Mouse (Mus musculus): ENCODE results near the gene Supt20.
"Not testable (repeated sequence)": the region's sequence is repeated elsewhere in the genome, so short reads cannot be mapped to it uniquely, and the experiment has no call there.

Supt20 gene

GRCm38 (mm10) chr3:54759211-54759610 is 66.6 kb downstream of the Supt20 start:
- DNase-seq, result no peak

- DNase-seq, result no peak
Measured at GRCm38 (mm10) chr3:54760321-54761115, 67.9 kb downstream of the Supt20 start.

GRCm38 (mm10) chr3:54761258-54761657 is 68.7 kb downstream of the Supt20 start:
- no peak for DNase-seq

- DNase-seq, result peak; percentile 48
Measured at GRCm38 (mm10) chr3:54764418-54764817, 71.8 kb downstream of the Supt20 start.

GRCm38 (mm10) chr3:54765521-54765920 is 72.9 kb downstream of the Supt20 start:
- not testable (repeated sequence) for DNase-seq

GRCm38 (mm10) chr3:54766034-54766433 is 73.4 kb downstream of the Supt20 start:
- no peak for DNase-seq

GRCm38 (mm10) chr3:54766811-54767210 is 74.2 kb downstream of the Supt20 start:
- DNase-seq, result no peak

GRCm38 (mm10) chr3:54768592-54768991 is 76.0 kb downstream of the Supt20 start:
- no peak for DNase-seq

- DNase-seq, result no peak
Measured at GRCm38 (mm10) chr3:54769349-54770275, 77.0 kb downstream of the Supt20 start.

- DNase-seq, result no peak
Measured at GRCm38 (mm10) chr3:54773613-54774012, 81.0 kb downstream of the Supt20 start.

GRCm38 (mm10) chr3:54775989-54776631 is 83.5 kb downstream of the Supt20 start:
- no peak for DNase-seq

All from kidney, adult 11 months (tissue).